ENCODE assay signal across 9 mouse cellular contexts in the genomic region with DNA sequence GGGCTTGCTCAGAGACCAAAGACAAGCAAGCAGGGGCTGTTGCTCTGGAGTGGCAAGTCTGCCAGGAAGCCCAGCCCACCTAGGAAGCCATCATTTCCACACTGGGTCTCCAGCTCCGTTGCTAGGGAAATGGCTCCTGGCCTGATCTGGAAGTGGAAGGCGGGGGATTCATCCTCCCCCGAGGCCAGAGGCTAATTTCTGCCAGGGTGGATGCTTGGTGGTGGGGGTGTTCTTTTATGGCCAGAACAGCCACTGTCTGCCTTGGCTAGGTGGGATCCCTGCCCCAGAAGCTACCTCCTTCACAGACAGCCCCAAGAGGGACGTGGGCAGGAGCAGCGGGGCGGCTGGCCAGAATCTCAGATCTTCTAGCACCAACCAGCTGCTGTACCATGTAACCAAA. TPM values are rescaled to one million over a fixed set of nuclear protein-coding genes. Genes with fewer than 3 reads are reported as not detected.
DNase-seq lines count a peak whose midpoint lies in the region; ATAC-seq lines count a peak whose summit lies in the region.
"Had no signal": no experiment of that assay in that cellular context is flagged by ENCODE, and none has a peak within 500 bp of the region (broad histone marks: within the 10 kb centered on the region; RNA-seq: fewer than 3 reads in every experiment).

No protein-coding gene starts in this region.

- no peak for ATAC-seq in kidney, embryonic 14.5 days (ENCODE audit: low FRiP score, low TSS enrichment)
- no peak for ATAC-seq in embryonic facial prominence, embryonic 15.5 days (ENCODE audit: insufficient number of reproducible peaks, low FRiP score, low TSS enrichment, low read depth)
- ATAC-seq in hindbrain, embryonic 12.5 days (ENCODE audit: low FRiP score), result no peak
- no peak for ATAC-seq in midbrain, embryonic 15.5 days (replicated peaks)
- no peak for ATAC-seq in liver, embryonic 11.5 days (replicated peaks; ENCODE audit: low FRiP score)

- H3K4me3 ChIP-seq in kidney, embryonic 14.5 days (ENCODE audit: low read length), result no peak overlapping the region
- no peak overlapping the region for H3K4me3 ChIP-seq in embryonic facial prominence, embryonic 15.5 days (replicated peaks)
- H3K4me3 ChIP-seq in hindbrain, embryonic 12.5 days, result no peak overlapping the region
- peak overlapping the region; percentile 2; the same call in 1 of the 2 replicates for H3K4me3 ChIP-seq in midbrain, embryonic 15.5 days
- no peak overlapping the region for H3K4me3 ChIP-seq in liver, embryonic 11.5 days (ENCODE audit: low read depth, low read length)

- H3K9me3 ChIP-seq in kidney, embryonic 14.5 days (ENCODE audit: control insufficient read depth, low read length), result no peaks in the 10 kb centered on the region
- no peaks in the 10 kb centered on the region for H3K9me3 ChIP-seq in embryonic facial prominence, embryonic 15.5 days (replicated peaks)
- H3K9me3 ChIP-seq in hindbrain, embryonic 12.5 days (replicated peaks), result no peaks in the 10 kb centered on the region
- H3K9me3 ChIP-seq in midbrain, embryonic 15.5 days, result no peaks in the 10 kb centered on the region
- H3K9me3 ChIP-seq in liver, embryonic 11.5 days (ENCODE audit: control insufficient read depth, low read length), result no peaks in the 10 kb centered on the region
- H3K9me3 ChIP-seq: G1E had no signal

- 18% methylated on average over 6 of the region's 6 CpGs for WGBS in kidney, embryonic 14.5 days
- WGBS in embryonic facial prominence, embryonic 15.5 days, result 44% methylated on average over 6 of the region's 6 CpGs
- whole genome bisulfite sequencing in hindbrain, embryonic 12.5 days, result 50% methylated on average over 6 of the region's 6 CpGs
- WGBS in midbrain, embryonic 15.5 days, result 31% methylated on average over 6 of the region's 6 CpGs
- 67% methylated on average over 6 of the region's 6 CpGs for WGBS in liver, embryonic 11.5 days

- peaks cover 31% of the 10 kb centered on the region for H3K36me3 ChIP-seq in kidney, embryonic 14.5 days (ENCODE audit: control insufficient read depth, insufficient read depth, low read length)
- peaks cover 27% of the 10 kb centered on the region for H3K36me3 ChIP-seq in embryonic facial prominence, embryonic 15.5 days
- H3K36me3 ChIP-seq in hindbrain, embryonic 12.5 days, result peaks cover 26% of the 10 kb centered on the region
- peaks cover 7% of the 10 kb centered on the region; the same call in 1 of the 2 replicates for H3K36me3 ChIP-seq in midbrain, embryonic 15.5 days (replicated peaks)
- peaks cover 21% of the 10 kb centered on the region for H3K36me3 ChIP-seq in liver, embryonic 11.5 days (ENCODE audit: control insufficient read depth, insufficient read depth, low read length)

- no peaks in the 10 kb centered on the region for H3K27me3 ChIP-seq in kidney, embryonic 14.5 days (ENCODE audit: control insufficient read depth, insufficient read depth, low read length)
- H3K27me3 ChIP-seq in embryonic facial prominence, embryonic 15.5 days, result no peaks in the 10 kb centered on the region
- no peaks in the 10 kb centered on the region for H3K27me3 ChIP-seq in hindbrain, embryonic 12.5 days
- H3K27me3 ChIP-seq in midbrain, embryonic 15.5 days (replicated peaks), result no peaks in the 10 kb centered on the region
- H3K27me3 ChIP-seq in liver, embryonic 11.5 days (replicated peaks; ENCODE audit: control insufficient read depth, insufficient read depth, low read length), result no peaks in the 10 kb centered on the region

- peaks cover 53% of the 10 kb centered on the region for H3K4me1 ChIP-seq in kidney, embryonic 14.5 days (ENCODE audit: control insufficient read depth, insufficient read depth, low read length)
- H3K4me1 ChIP-seq in embryonic facial prominence, embryonic 15.5 days, result peaks cover 63% of the 10 kb centered on the region
- H3K4me1 ChIP-seq in hindbrain, embryonic 12.5 days, result peaks cover 61% of the 10 kb centered on the region
- peaks cover 55% of the 10 kb centered on the region for H3K4me1 ChIP-seq in midbrain, embryonic 15.5 days
- H3K4me1 ChIP-seq in liver, embryonic 11.5 days (replicated peaks; ENCODE audit: control insufficient read depth, insufficient read depth, low read length), result peaks cover 44% of the 10 kb centered on the region

- peak overlapping the region; percentile 31; the same call in 1 of the 2 replicates for H3K27ac ChIP-seq in kidney, embryonic 14.5 days (ENCODE audit: low read depth, low read length)
- peak overlapping the region; percentile 28; the same call in 1 of the 2 replicates for H3K27ac ChIP-seq in embryonic facial prominence, embryonic 15.5 days (replicated peaks)
- H3K27ac ChIP-seq in hindbrain, embryonic 12.5 days, result peak overlapping the region; percentile 56
- peak overlapping the region; percentile 63 for H3K27ac ChIP-seq in midbrain, embryonic 15.5 days
- no peak overlapping the region for H3K27ac ChIP-seq in liver, embryonic 11.5 days (ENCODE audit: low read depth, low read length)

- no peak for DNase-seq in kidney, adult 18-20 months
- no peak for DNase-seq in spleen, postnatal 10 days (ENCODE audit: low spot score in 2 of 2)
- no peak for DNase-seq in lung, postnatal 4 days
- DNase-seq in liver, embryonic 11.5 days (ENCODE audit: low spot score), result no peak

- no peak overlapping the region; the same call in 1 of the 2 replicates for H3K4me2 ChIP-seq in kidney, embryonic 14.5 days (replicated peaks; ENCODE audit: low read depth, low read length)
- no peak overlapping the region for H3K4me2 ChIP-seq in embryonic facial prominence, embryonic 15.5 days (replicated peaks)
- peak overlapping the region; percentile 26 for H3K4me2 ChIP-seq in hindbrain, embryonic 12.5 days (replicated peaks)
- peak overlapping the region; percentile 28 for H3K4me2 ChIP-seq in midbrain, embryonic 15.5 days
- H3K4me2 ChIP-seq in liver, embryonic 11.5 days, result no peak overlapping the region; the same call in 1 of the 2 replicates

- H3K9ac ChIP-seq in kidney, embryonic 14.5 days (ENCODE audit: low read depth, low read length), result 0 out of 2 replicates have a peak overlapping the region, but pooled peaks have one; percentile 37
- no peak overlapping the region for H3K9ac ChIP-seq in embryonic facial prominence, embryonic 15.5 days
- H3K9ac ChIP-seq in hindbrain, embryonic 12.5 days, result peak overlapping the region; percentile 44
- H3K9ac ChIP-seq in midbrain, embryonic 15.5 days, result peak overlapping the region; percentile 22; the same call in 1 of the 2 replicates
- H3K9ac ChIP-seq in liver, embryonic 11.5 days (ENCODE audit: low read depth, low read length), result no peak overlapping the region

RNA-seq across cellular contexts. Expression of a gene that starts 4.1 kb away (rescaled TPM):
- polyA plus RNA-seq in kidney, embryonic 14.5 days (2014; fragmentation: Nextera tagmentation; extraction: Ambion mirVana), result 28.3 and 29.1 TPM in 2 replicates
- 27.7 and 28.8 TPM in 2 replicates for polyA plus RNA-seq in embryonic facial prominence, embryonic 15.5 days (2015; fragmentation: Nextera tagmentation; extraction: Ambion mirVana)
- 39.6 and 39.7 TPM in 2 replicates for polyA plus RNA-seq in hindbrain, embryonic 12.5 days (2016; fragmentation: Nextera tagmentation; extraction: Ambion mirVana)
- 51.1 and 51.4 TPM in 2 replicates for polyA plus RNA-seq in midbrain, embryonic 15.5 days (2015; fragmentation: Nextera tagmentation; extraction: Ambion mirVana)
- polyA plus RNA-seq in liver, embryonic 11.5 days (2014; fragmentation: Nextera tagmentation; extraction: Ambion mirVana), result 16.8 and 16.9 TPM in 2 replicates

RNA-seq across cellular contexts. Expression of a gene that starts 31.4 kb away (rescaled TPM):
- polyA plus RNA-seq in kidney, embryonic 14.5 days (2014; fragmentation: Nextera tagmentation; extraction: Ambion mirVana), result 1.8 and 5.5 TPM in 2 replicates
- 5.0 and 5.9 TPM in 2 replicates for polyA plus RNA-seq in embryonic facial prominence, embryonic 15.5 days (2015; fragmentation: Nextera tagmentation; extraction: Ambion mirVana)
- polyA plus RNA-seq in hindbrain, embryonic 12.5 days (2016; fragmentation: Nextera tagmentation; extraction: Ambion mirVana), result 16.9 and 19.6 TPM in 2 replicates
- 14.0 and 15.5 TPM in 2 replicates for polyA plus RNA-seq in midbrain, embryonic 15.5 days (2015; fragmentation: Nextera tagmentation; extraction: Ambion mirVana)
- 12.6 and 12.9 TPM in 2 replicates for polyA plus RNA-seq in liver, embryonic 11.5 days (2014; fragmentation: Nextera tagmentation; extraction: Ambion mirVana)

RNA-seq across cellular contexts. Expression of a gene that starts 40.3 kb away (rescaled TPM):
- polyA plus RNA-seq in kidney, embryonic 14.5 days (2014; fragmentation: Nextera tagmentation; extraction: Ambion mirVana), result 15.5 and 19.3 TPM in 2 replicates
- 10.8 TPM in 2 replicates for polyA plus RNA-seq in embryonic facial prominence, embryonic 15.5 days (2015; fragmentation: Nextera tagmentation; extraction: Ambion mirVana)
- polyA plus RNA-seq in hindbrain, embryonic 12.5 days (2016; fragmentation: Nextera tagmentation; extraction: Ambion mirVana), result 18.8 and 18.9 TPM in 2 replicates
- 26.6 and 27.4 TPM in 2 replicates for polyA plus RNA-seq in midbrain, embryonic 15.5 days (2015; fragmentation: Nextera tagmentation; extraction: Ambion mirVana)
- 21.9 and 23.2 TPM in 2 replicates for polyA plus RNA-seq in liver, embryonic 11.5 days (2014; fragmentation: Nextera tagmentation; extraction: Ambion mirVana)

Comparison
In these comparisons a context has a peak if more than half of its experiments do, and no peak if none do; other contexts are left out.
1. H3K4me2 ChIP-seq: peak in hindbrain, embryonic 12.5 days (single experiment) and midbrain, embryonic 15.5 days (single experiment); none in kidney, embryonic 14.5 days (single experiment), embryonic facial prominence, embryonic 15.5 days (single experiment) and liver, embryonic 11.5 days (single experiment).
2. H3K9ac ChIP-seq: peak in kidney, embryonic 14.5 days (single experiment), hindbrain, embryonic 12.5 days (single experiment) and midbrain, embryonic 15.5 days (single experiment); none in embryonic facial prominence, embryonic 15.5 days (single experiment) and liver, embryonic 11.5 days (single experiment).